Mouse (Mus musculus): ENCODE results near the gene Herpud2.
"Not testable (repeated sequence)": the region's sequence is repeated elsewhere in the genome, so short reads cannot be mapped to it uniquely, and the experiment has no call there.

Gene Herpud2

GRCm38 (mm10) chr9:25143950-25144349 is 7.7 kb downstream of the Herpud2 start:
- no peak for DNase-seq

DNA sequence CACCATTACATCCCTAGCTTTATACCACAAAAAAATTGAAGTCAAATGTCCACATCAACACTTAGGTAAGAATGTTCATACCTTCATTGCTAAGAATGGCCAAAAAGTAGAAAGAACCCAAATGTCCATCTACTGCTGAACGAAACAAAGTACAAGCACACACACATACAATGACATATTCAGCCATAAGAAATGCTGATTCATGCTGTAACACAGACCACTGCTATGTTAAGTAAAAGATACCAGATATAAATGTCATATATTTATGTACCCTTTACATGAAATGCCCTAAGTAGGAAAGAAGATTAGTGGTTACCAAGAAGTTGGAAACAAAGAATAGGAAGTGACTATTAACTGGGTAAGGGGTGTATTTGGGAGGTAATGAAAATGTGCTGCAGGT is 8.6 kb downstream of the Herpud2 start:
- DNase-seq, result no peak

GRCm38 (mm10) chr9:25142041-25142440 is 9.6 kb downstream of the Herpud2 start:
- DNase-seq, result no peak

GRCm38 (mm10) chr9:25140330-25140729 is 11.3 kb downstream of the Herpud2 start:
- no peak for DNase-seq

DNA sequence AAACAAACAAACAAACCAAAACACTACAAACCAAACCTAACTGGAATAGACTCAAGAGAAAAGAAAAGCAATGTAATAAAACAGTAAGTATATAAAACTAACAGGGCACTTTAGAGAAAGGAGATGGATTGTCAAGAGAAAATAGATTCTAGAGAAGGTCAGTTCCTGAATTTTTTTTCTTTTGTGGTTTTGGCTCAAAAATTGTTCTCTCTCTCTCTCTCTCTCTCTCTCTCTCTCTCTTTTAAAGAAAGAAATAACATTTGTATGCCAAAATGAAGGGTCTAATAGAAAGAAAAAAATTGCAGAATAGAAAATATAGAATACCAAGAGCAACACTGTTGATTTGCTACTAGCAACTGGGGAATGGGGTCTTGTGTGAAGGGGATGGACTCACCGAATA is 12.7 kb downstream of the Herpud2 start:
- DNase-seq, result no peak

- no peak for DNase-seq
Measured at GRCm38 (mm10) chr9:25132920-25133319, 18.7 kb downstream of the Herpud2 start.

DNA sequence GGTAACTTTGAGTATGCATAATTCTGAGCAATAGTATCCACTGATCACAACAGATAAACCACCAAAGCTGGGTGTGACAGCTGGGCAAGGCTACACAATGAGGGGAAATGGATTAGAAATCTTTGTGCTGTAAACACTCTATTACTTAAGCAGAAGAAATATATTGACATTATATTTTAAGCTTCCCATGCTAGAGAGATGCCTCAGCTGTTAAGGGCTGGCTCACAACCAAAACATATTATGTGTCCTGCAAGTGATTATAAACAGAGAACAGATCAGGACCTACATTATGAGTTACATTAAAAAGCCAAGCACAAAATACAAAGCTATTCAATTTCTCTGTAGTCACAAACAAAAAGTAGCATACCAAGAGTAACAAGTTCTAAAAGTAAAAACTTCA is 19.4 kb downstream of the Herpud2 start:
- DNase-seq, result no peak

DNA sequence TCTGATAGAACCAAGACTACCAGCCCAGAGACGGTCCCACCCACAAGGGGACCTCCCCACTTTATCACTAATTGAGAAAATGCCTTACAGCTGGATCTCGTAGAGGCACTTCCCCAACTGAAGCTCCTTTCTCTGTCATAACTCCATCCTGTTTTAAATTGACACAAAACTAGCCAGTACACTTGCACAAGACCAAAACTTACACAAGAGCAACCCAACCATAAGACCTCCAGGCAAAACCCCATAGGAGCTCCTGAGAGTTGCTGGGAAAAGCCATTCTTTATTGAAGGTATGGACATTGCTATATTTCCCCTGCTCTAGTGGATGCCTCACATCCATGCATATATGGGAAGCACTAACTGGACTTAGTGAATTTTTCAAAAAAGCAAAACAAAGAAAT is 27.6 kb downstream of the Herpud2 start:
- no peak for DNase-seq

GRCm38 (mm10) chr9:25123590-25123989 is 28.0 kb downstream of the Herpud2 start:
- DNase-seq, result not testable (repeated sequence)

GRCm38 (mm10) chr9:25104638-25105037 is 47.0 kb downstream of the Herpud2 start:
- peak; percentile 39 for DNase-seq

DNA sequence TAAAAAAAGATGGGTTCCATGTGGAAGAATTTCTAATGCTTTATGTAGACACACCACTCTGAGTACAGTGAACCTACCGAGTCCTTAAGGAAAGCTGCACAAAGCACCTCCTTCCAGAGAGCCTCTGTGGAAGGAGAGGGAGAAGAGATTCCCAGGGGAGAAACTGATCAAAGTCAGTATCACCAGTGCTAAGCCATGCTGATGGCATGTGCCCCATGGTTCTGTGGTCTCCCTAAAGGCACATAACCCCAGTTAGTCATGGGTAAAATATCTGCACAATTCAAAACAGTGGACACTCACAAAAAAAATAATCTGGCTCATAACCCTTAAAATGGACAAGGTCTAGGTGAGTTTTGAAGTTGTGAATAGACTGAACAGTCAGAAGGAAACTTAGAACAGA is 48.7 kb downstream of the Herpud2 start:
- no peak for DNase-seq

DNA sequence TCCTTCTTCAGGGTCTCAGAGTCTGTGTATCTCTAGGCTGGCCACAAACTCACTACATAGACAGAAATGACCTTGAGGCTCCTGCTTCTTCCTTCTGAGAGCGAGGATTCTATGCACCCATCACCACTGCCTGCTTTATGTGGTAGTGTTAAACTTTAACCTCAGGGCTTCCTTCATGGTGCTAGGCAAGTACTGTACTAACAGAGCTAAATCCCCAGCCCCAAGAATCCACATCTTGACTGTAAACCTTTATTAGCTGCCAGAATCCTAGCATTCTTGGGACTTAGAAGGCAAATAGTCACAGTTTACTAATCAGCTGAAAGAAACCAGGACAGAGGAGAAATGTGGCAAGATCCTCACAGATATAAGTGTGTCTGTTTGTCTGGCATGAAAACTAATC is 60.8 kb downstream of the Herpud2 start:
- no peak for DNase-seq

DNA sequence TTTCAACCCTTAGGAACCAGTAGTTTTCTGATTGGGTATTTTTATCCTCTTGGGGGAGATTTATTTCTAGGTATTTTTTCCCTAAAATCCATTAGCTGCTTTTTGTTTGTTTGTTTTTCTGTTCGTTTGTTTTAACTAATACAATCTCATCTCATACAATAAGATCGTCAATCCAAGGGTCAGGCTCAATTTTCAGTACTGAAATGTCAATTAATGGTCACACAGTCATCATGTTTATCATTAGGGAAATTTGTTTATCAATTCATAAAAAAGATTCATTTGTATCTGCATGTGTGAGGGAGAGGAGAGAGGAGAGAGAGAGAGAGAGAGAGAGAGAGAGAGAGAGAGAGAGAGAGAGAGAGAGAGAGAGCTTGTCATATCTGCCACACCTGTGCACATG is 62.5 kb downstream of the Herpud2 start, which contains the start of gene Gm10181:
TSS of gene Gm10181 (plus strand) at position 301 of the 400 bp plus-strand sequence.
- DNase-seq, result no peak

- no peak for DNase-seq
Measured at GRCm38 (mm10) chr9:25076505-25076904, 75.1 kb downstream of the Herpud2 start.

DNA sequence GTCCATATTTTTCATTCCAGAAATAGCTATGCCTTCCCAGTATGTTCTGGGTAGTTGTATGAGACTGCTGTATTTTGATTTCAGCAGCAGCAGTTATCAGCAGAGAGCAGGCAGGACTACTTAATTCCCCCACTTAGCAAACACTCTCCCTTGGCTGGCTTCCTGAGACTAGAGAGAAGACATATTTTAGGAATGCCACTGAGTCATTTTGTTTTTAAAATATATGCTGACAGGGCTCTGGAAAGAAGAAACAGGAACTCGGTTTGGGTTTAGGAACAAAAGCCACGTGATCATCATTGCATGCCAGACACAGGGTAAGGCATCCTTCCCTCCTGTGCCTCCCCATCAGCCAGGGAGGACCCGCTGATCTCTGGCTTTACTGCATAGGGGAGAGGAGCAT is 75.6 kb downstream of the Herpud2 start:
- peak; percentile 23 for DNase-seq

DNA sequence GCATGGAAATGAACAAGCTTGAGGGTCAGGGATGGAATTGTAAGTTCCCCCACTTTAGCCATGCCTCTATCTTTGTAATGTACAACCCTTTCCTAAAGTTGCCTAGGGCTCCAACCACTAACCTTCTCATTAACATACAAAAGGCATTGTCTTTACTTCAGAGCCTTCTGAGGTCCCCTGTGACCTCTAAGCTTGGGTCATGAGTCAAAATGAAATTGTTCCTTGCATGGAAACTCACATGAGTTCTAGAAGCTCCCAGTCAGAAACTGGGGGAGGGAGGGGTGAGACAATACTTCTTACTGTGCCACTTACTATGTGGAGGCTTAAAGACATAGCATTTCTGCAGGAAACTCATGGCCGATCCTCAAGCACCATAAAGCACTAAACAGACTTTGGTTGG is 79.0 kb downstream of the Herpud2 start:
- DNase-seq, result no peak

- DNase-seq, result no peak
Measured at GRCm38 (mm10) chr9:25058726-25059125, 92.9 kb downstream of the Herpud2 start.
